Mouse (Mus musculus): ENCODE data around the gene Clmp.

Clmp gene

DNA sequence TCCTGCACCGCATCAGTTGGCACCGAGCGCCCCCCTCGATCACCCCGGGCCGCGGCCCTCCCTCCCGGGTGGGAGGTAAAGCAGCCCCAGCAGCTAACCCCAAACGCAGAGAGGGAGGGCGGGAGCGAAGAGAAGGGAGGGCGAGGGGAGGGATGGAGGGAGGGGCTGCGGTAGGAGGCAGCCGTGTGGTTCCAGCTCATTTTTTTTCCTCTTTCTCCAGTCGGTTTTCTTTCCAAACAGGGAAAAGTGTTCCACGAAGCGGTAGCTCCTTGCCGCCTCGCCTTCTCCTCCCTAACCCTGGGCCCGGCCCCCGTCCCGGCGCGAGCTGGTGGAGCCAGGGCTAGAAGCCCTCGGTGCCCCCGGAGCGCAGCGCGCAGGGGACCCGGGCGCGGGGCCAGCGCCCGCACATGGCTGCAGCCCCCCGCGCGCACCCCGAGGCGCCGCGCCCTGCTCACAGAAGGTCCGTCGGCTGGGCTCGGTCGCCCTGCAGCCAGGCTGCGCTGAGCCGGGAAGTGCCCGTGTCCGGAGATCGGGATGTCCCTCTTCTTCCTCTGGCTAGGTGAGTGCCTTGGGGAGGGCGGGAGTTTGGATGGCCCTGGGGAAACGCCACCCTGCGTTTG is at the start of gene Clmp:
Gene Clmp, plus strand, starts transcription at position 162 of the 620 bp plus-strand sequence.
- peak; percentile 10 for DNase-seq

DNA sequence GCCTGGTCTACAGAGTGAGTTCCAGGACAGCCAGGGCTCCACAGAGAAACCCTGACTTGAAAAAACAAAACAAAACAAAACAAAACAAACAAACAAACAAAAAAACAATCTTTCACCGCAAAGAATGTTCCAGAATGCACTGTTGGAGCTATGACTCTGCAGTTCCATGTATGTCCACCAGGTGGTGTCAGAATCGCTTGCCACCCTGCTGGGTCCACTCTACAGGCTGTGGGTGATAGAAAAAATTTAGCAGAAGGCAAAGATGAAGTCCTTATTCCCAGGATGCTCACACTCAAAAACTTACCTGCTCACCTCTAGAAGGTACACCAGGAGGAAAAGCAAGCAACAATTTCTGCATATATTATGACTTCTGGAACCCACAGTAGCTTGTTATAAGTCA is 49.7 kb upstream of the Clmp start:
- DNase-seq = peak; percentile 72

DNA sequence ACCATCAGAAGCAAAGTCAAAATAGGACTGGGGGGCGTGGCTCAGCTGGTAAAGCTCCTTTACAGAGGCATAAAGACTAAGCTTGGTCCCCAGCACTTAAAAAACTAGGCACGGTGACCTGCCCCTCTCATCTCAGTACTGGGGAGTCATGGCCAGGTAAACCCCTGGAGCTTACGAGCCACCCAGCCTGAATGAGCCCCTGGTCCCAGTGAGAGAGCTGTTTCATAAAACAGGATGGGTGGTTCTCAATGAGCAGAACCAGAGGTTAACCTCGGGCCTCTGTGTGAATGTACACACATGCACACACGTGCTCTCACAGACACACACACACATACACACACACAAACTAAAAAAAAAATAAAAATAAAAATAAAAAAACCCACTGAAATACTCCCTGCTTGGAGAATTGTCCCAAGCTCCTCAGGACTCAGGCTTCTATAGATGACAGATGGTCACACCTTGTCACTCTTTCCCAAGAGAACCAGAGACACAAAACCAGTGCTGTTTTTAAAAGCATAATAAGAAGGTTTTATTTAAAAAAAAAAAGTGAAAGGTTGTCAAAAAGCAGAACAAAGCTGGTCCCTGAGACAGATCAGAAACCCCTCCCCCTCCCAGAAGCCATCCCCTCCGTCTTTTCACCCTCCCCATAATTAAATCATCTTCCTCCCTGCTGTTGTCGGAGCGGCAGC is 47.9 kb upstream of the Clmp start:
- no peak for DNase-seq

DNA sequence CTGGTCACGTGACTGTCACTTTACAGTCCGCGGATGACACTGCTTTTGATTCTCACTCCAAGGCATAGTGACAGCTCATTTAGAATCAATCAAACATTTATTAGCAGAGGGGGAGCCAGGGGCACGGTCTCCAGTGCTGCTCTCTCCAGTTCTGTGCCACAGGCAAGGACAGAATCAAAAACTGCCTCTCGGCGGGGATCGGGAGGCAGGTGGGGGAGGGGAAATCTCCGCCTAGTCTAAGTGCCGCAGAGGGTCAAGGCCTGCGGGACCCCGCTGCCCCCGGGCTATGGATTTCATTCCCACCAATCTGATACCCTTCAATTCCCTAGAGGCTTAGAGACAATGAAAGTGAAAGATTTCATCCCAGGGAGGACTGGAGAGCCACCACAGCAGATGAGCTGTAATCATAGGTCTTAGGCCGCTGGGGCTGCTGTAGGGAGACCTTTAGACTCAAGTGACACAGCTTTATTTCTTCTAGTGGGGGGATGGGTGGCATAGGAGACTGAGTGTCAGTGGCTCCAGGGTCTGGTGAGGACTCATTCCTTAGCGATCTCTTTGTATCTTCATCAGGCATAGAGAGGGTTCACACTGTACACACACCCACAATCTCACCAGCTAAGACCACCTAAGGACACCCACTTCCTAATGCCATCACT is 47.2 kb upstream of the Clmp start:
- peak; percentile 57 for DNase-seq

DNA sequence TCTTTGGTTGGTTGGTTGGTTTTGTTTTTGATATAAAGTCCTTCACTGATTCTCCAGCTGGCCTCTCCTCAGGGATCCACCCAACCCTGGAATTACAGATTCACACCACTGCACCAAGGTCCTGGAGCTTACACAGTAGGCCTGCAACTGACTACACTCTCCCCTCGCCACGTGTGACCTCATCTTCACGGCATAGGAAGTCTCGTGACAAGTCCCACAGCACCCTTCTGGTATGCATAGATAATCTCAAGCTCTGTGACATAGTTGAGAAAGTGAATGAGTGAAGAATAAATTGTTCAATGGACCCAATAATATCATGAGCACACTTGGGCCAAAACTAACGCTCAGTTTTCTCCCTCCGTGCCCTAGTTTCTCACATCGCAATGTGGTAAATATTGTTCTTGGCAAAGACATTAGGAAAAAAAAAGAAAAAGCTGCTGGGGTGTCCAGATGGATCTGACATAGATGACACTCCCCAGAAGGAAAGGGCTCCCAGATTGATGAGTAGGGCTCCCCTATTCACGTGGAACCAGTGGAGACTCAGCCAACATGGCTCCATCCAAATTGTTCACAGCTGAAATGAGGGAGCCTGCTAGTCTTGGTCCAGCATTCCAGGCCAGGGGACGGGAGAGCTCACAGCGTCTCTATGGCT is 46.1 kb upstream of the Clmp start:
- no peak for DNase-seq

DNA sequence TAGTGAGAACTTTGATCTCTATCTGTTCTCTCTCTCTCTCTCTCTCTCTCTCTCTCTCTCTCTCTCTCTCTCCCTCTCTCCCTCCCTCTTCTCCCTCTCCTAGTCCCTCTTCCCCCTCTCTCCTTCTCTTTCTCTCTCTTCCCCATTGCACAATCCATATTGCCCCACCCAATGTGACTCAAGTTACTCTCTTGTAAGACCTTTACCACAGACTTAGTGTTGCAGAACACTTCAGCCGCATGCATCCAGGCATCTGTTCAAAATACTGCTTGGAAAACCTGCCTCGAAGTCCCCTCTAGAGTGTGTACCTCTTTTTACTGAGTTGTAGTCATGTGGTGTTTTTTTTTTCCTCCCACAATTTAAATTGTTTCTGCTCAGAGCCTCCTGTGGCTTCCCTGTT is 44.4 kb upstream of the Clmp start:
- DNase-seq = no peak

DNA sequence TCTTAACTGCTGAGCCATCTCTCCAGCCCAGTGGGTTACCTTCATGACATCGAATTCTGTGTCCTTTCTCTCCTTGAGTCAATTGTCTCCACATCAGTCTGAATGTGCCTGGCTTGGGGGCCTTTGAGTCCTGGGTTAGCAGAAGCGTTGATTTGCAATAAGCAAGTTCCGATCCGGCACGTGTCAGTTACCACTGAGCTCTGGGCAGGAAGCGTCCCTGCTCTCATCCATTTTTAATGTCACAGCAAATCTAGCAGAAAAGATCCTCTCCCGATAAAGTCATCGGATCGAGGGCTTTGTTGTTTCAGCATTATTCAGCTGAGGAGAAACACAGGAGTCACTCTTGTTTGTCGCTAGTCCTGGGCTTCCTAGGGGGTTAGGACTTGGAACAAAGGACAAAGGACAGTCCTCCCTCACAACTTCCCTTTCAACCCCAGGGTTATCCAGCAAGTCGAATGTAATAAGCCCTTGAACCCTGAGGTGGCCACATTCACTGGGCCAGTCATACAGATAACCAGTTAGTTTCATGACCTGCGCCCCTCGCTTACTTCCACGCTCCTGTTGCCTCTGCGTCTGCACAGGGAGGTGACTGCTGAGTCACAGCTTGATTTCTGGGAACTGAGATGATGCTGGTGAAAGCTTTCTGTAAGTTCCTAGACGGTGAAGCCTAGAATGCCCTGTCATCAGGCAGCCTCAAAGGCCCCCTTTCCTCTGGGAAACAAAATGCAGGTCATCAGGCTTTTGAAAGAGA is 43.1 kb upstream of the Clmp start:
- DNase-seq = no peak

DNA sequence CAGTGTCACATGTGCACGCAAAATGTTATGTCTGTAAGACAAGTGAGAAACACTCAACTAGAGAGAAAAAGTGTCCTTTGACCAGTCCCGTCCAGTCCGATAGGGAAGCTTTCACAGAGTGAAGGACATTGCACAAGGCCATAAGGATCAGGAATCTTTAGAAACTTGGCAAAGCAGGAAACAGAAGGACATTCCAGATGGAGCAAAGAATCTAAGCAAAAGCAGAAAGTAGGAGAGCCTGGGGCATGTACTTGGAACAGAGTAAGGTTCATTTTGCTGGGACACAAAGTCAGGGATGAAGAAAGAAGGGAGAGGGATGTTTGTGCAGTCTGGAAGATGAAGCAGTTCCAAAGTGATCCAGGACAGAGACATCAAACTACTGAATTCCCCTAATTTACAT is 36.3 kb upstream of the Clmp start:
- no peak for DNase-seq

DNA sequence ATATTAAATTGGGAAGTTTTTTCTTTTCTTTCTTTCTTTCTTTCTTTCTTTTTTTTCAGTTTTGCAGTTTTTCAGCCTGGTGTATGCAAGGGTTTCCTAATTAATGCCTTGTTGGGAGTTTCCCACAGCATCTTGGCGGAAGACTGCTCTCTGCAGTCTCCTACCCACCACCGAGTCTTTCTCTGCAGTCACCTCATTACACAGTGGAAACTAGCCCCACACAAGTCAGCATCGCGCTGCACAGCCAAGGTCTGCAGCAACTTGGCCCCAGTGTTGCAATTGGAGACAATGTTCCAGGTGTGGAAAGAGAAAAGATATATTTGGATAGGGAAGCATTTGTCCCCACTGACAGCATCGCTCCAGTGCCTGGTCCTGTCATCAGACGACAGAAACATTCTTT is 35.8 kb upstream of the Clmp start:
- DNase-seq = no peak

DNA sequence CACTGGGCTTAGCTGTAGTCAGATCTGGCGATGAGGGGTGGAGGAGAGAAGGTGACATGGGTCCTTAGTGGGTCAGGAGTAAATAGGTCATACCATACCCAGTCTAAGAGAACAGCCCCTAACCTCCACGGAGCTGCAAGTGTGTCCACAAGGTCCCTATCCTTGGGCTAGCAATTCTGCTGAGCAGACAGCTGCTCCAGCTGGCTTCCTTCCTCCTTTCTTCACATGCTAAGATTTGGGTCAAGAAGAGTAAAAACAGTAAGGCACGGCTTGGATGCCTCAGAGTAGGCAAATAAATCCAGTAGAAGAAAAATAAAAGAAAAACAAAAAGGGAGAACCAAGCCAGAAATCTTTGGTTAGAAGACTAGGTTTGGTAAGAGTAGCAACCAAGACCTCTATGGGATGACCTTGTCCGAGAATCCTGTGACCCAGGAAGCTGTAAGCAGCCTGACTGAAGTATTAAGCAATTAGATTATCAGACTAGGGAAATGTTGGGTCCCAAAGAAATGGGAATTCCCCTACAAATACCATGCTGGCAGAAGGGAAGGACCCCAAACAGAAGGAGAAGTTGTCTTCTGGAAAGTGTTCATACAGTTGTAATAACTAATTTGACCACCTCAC is 34.4 kb upstream of the Clmp start:
- DNase-seq = no peak

DNA sequence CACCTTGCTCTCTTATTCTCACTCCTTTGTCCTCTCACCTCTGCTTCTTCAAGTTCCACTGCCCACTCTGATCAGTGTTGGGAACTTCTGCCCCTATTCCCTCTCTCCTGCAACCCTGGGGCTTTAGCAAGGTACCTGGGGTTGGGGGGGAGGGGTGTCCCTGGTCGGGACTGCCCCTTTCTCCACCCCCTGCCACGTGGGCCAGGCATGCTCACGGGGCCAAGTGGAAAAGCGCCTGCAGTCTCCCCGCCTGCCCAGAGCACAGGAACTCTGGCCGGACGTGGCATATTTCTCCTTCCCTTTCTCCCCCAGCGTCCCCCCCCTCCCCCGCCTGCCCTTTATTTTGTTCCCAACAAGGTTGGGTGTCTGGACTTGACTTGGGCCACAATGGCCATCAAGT is 33.0 kb upstream of the Clmp start:
- DNase-seq = no peak

DNA sequence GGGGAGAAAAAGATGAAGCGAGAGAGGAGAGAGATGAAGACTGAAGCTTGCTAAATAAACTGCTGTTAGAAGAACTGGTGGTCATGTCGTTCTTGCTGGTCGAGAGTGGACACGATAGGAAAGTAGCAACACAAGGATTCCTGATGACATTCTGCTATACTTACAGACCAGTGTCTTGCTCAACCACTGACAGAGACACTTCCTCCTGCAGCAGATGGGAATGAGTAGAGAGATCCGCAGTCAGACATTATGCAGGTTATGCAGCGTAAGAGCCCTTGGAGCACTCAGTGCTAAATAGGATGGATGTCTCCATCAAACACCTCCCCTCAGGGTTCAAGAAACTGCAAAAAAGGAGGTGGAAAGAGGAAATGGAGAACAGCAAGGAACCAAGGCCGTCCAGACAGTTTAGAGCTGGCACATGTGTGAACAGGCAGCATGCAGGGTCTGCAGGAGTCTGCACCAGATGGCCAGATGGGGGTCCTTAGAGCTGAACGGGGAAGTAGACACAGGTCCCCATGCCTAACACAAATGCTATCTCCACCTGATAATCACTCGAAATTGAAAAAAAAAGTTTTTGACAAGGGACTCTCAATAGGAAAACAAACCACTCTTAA is 19.5 kb upstream of the Clmp start:
- no peak for DNase-seq

DNA sequence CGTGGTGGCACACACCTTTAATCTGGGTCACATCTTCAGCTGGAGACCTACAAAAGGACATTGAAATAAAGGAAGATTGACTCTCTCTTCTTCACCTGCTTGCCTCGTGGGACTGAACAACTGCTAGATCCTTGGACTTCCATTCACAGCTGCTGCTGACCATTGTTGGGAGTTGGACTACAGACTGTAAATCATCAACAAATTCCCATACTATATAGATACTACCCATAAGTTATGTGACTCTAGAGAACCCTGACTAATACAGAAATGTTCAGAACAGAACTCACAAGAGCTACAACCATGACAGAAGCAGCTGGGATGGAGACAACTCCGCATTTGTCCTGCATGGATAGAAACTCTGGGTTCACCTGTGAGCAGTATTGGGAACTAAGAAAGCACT is 15.4 kb upstream of the Clmp start, which contains the start of gene Gm21915:
Gene Gm21915, plus strand, starts transcription at position 301 of the 400 bp plus-strand sequence.
- no peak for DNase-seq

DNA sequence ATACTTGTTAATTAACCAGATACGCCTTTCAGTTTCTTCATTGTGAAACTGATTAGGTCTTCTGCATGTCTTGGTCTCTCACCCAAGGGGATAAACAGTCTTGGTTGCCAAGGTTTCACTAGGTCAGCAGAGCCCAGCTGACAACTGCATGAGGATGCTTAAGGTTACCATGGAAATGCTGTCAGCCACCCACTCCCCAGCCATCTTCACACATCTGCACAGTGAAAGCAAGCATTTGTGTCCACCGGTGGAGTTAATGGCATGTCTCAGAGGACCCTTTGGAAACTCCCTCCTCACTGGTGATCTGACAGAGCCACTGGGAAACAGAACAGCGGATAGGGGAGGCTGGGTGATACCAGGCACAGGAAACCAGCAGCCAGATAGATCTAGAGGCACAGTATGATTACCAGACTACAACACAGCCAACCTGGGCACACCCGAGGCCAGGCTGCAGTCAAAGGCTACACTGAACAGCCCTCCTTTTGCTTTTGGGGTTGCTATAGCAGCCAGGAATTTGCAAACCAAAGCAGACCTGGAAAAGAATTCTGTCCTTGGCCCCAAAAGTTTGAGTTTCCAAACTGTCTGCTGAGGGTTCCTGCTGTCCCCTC is 14.3 kb upstream of the Clmp start:
- DNase-seq = no peak

DNA sequence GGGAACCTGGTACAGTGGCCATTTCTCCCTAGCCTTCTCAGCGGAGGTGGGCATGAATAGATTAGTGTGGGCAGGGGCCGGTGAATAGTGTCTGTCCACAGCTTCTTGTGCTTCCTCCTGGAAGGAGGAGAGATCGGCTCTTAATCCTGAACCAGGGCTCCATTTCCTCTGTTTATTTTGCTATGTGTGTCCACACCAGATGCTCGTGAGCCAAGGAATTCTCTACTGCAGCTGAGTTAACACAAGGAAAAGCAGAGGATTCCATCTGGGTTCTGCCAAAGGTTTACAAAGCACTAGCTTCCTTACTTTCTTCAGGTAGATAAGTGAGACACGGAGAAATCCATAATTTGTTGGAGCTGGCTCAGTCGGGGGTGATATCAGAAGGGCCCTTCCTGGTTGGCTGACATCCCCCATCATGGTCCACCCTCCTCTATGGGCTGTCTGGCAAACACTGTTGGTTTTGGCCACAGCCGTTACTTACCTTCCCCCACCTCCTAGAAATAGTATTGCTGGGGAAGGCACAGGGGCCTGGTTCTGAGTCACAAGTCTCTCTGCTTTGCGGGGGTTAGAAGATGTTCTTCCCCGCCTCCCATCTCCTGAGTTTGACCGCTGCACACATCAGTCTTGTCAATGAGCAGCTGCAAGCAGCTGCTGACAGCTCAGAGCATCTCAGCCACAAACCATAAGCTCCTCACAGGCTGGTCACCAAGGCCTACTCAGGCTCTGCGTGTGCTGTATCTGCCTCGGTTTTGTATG is 10.4 kb upstream of the Clmp start:
- no peak for DNase-seq

DNA sequence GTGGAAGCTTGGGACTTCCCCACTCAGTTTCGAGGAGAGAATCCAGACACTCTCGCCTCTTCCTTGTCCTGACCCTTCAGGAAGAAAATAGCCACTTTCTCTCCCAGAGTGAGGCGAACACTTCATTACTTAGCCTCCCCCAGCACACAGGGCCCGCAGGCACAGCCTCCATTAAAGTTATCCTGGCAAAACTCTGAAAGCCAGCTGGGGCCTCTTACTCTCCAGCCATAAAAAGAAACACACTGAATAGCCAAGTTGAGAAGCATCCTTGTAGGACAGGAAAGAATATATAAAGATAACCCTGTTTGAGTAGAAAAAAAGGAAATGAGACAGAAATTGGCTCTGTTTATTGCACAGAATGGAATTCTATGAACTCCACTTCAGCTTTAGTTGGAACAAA is 7.1 kb upstream of the Clmp start:
- no peak for DNase-seq

DNA sequence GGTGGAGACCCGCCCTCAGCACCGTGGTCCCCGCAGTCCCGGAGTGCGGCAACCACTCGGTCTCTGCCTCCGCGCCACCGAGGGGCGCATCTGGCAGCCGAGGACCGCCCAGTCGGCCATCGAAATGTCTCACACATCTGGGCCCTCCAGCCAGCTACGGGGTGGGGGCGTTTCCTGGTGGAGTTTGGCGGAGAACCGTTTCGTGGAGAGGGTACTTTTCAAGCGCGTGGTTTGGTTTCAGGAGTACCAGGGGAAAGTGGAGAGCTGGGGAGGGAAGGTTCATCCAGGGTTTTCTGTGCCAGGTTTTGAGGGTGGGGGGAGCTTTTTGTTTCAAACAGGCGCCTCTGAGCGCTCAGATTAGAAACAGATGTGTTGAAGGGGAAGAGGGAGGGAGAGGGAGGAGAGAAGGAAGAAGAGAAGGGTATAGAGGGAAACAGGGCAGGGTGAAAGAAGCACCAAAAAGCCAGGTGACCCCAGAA is 698 bp downstream of the Clmp start:
- DNase-seq = no peak

DNA sequence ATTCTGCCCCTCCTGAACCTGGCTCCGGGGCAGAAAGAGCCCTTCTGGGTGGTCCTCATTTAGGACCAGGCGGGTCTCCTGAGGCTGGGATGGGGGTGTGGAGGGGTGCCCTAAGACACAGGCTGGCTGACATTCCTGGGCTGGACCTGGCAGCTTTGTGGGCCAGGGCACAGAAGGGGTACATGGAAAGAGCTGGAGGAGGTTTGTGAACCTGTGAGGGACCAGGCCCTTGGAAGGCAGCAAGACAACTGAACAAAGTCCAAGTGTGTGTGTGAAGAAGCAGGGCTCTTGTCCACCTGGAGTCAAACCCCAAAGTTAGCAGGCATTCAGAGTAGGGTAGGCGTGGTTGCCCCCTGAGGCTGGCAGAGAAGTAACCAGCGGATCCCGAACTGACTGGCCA is 1.3 kb downstream of the Clmp start:
- DNase-seq = no peak

DNA sequence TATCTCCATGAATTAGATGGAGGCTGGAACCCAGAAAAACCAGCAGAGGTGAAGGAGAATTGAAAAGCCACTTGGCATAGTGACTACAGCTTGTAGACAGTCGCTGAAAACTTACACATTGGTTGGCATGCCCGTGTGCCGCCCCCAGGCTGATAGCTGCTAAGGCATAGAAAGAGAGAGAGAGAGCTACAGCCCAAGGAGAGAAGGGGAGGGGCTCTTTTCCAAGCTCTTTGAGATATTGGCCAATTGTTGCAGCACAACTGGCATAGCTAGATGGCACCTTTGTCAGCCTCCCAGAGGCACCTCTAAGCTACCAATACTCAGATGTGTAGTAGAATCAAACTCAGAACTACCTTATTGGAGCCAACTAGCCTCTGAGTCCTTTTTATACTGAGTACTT is 1.8 kb downstream of the Clmp start:
- no peak for DNase-seq

DNA sequence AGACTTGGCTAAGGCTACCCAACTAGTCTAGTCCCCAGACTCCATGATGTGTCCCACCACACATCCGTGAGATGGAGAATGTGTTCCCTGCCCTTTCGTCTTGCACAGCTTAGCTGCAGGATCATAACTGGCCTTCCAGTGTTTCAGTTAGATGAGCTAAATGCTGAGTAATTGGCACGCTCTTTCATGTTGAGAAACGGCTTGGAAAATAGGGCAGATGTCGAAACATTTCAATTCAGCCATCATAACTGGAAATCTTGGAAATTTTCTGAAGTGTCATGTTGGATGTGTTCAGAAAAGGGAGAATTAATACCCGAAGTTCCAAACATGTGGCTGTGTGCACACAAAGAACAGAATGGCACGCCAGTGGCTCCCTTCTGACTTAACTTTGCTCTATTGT is 4.7 kb downstream of the Clmp start:
- no peak for DNase-seq

DNA sequence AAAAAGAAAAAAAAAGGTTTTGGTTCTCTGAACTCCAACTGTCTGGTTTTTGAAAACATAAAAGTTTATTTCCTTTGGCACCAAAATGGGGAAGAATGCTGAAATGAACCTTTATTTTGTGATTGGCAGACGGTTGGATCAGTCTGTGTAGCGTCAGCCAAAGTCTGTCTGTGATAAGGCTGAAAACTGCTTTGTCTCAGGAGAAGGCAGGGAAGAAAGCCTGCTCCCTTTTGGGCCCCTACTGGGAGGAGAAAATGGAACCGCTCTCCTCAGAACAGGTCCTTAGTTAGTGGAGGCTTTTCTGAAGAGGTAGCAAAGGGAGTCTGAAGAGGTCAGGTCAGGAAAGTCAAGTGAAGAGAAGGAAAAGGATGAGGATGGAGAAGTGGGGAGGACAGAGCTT is 7.3 kb downstream of the Clmp start:
- no peak for DNase-seq
